Mouse (Mus musculus): ENCODE measurements around the gene D3Ertd254e. TPM values are rescaled to one million over a fixed set of nuclear protein-coding genes. Genes with fewer than 3 reads are reported as not detected.

The D3Ertd254e gene
- polyA plus RNA-seq, 2 experiments from 2014 or later = 7.5 to 7.9 TPM

Other genes with a start within 250 kb of the D3Ertd254e start
- 100 to 1,000 TPM in 1 of 2 experiments, 10 to 100 TPM in 1; 95.9 to 129 TPM for gene Dcun1d1, start 213.6 kb upstream of the D3Ertd254e start, polyA plus RNA-seq (2017; shearing (Covaris generic))
- 10 to 100 TPM; 23.6 to 35.7 TPM for gene Mccc1, start 150.3 kb upstream of the D3Ertd254e start, polyA plus RNA-seq (2017; shearing (Covaris generic))
- gene Ccdc144b, start 97.5 kb upstream of the D3Ertd254e start, polyA plus RNA-seq (2017; shearing (Covaris generic)) = not detected
- 10 to 100 TPM; 41.6 to 42.2 TPM for gene Acad9, start 85.0 kb upstream of the D3Ertd254e start, polyA plus RNA-seq (2017; shearing (Covaris generic))
- not detected for gene Qrfpr, start 71.3 kb downstream of the D3Ertd254e start, polyA plus RNA-seq (2017; shearing (Covaris generic))